Mouse (Mus musculus) ES-Bruce4 (cell line): ENCODE results near the gene Gm13697.
"Not testable (repeated sequence)": the region's sequence is repeated elsewhere in the genome, so short reads cannot be mapped to it uniquely, and the experiment has no call there.

ENCODE experiments used
- CTCF ChIP-seq: IDR thresholded peaks from one replicate; pipeline ENCODE4 v1.8.1; 2011; ENCODE audit warnings: low read depth, low read length
- POLR2A ChIP-seq: IDR thresholded peaks from one replicate; pipeline ENCODE4 v1.8.1; 2011; ENCODE audit warnings: low read length; ENCODE audit not compliant: insufficient read depth

- TF ChIP-seq CTCF, POLR2A: not testable (repeated sequence)
These were observed 10.0 kb downstream of the Gm13697 start for GRCm38 (mm10) chr2:83994526-83994925.
